Mouse (Mus musculus) left cerebral cortex, adult 2 months (tissue): ENCODE data around the gene Lrrc72. TPM values are rescaled to one million over a fixed set of nuclear protein-coding genes. Genes with fewer than 3 reads are reported as not detected.
A peak's percentile ranks its signal among the peaks of the same experiment; 100 is the strongest.

ENCODE experiments used
- DNase-seq, 2 experiments: peaks; one replicate each; pipeline ENCODE4 v3.0.0; 2021 to 2022; ENCODE audit warnings: low spot score in 2 of 2, mixed read lengths in 1 of 2; ENCODE audit errors: extremely low spot score in 1 of 2
- H3K27ac ChIP-seq: fragments of 200-600 bp; 2 replicates; pipeline ENCODE4 v1.8.1; 2022
- H3K4me3 ChIP-seq: fragments of 200-600 bp; 2 replicates; pipeline ENCODE4 v1.8.1; 2022
- CTCF ChIP-seq: fragments of 200-600 bp; IDR thresholded peaks from 2 replicates; pipeline ENCODE4 v1.8.1; 2022; ENCODE audit warnings: antibody characterized with exemption, mild to moderate bottlenecking, moderate library complexity
- intact Hi-C: fragments of 180-260 bp; cut with DNase I; formaldehyde crosslinking; loops from one replicate; pipeline ENCODE4 v1.15.1; 2025
- long read RNA-seq, 2 experiments: library from polyadenylated mRNA; stranded (forward); transcript quantifications; one replicate each; pipeline ENCODE4 v2.0.0; 2021; ENCODE audit warnings: borderline mapping rate in 2 of 2
- total RNA-seq, 2 experiments: library from RNA; stranded (reverse); gene quantifications; 2 replicates each; pipeline ENCODE4 v1.2.3; 2021

Lrrc72 gene
- not detected for total RNA-seq
- long read RNA-seq, experiment 1, result 0 reads
- long read RNA-seq, experiment 2, result 0 reads

DNA sequence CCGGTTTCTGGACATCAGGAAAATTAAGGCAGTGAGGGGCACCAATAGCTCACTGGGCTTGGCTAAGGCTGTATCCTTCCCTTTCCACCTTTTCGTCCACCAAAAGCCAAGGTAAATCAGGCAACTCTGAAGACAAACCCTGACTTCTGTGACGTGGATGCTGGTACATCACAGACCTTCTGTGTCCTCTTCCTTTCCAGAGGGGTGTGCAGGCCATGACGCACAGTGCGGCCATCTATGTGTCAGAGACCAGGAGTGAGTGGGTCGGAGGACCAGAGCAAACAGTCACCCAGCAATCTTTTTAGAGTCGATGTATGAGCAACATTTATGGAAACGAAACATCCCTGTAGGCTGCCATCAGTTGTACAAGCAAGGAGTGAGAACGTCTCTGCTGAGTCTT is at the start of gene Lrrc72:
Gene Lrrc72, minus strand, starts transcription at position 101 of the 400 bp plus-strand sequence.
- TF ChIP-seq CTCF, result no peak
- DNase-seq, result no peak
- Histone ChIP-seq H3K4me3 (no peak within 1 kb of the TSS), H3K27ac (no peak within 1 kb of the TSS)
- intact Hi-C loops, result no loop called here

GRCm38 (mm10) chr12:36302326-36302725 is 49.1 kb upstream of the Lrrc72 start:
- TF ChIP-seq CTCF, result no peak
- DNase-seq, result peak in 1 of 2 experiments; percentile 41
- peak overlapping the region; percentile 46 for H3K4me3 ChIP-seq
- intact Hi-C loops, result no loop called here
- peak overlapping the region; percentile 47; the same call in 1 of the 2 replicates for H3K27ac ChIP-seq

DNA sequence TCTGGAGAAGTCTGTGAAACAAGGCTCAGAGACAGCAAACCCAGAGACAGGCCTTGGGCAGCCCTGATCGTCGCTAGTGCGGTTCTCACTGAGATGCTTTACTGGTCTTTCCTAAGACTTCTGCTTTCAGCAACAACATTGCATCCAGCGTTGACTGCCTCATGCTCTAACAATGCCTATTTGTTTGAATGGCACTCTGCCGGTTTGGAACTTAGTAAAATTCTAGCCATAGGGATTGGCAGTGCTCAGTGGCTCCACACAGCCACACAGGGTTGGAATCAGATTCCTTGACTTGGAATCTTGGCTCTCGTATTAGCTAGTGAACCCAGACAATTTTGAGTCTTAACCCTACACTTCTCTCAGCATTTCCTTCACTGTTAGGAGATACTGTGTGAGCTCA is 38.1 kb upstream of the Lrrc72 start:
- intact Hi-C loops, result no loop called here
- TF ChIP-seq CTCF, result no peak
- Histone ChIP-seq H3K4me3 (no peak overlapping the region), H3K27ac (no peak overlapping the region)
- DNase-seq, result no peak

GRCm38 (mm10) chr12:36290465-36290864 is 37.3 kb upstream of the Lrrc72 start:
- DNase-seq, result no peak
- no peak overlapping the region for H3K27ac ChIP-seq
- intact Hi-C loops, result no loop called here
- H3K4me3 ChIP-seq, result no peak overlapping the region
- TF ChIP-seq CTCF, result no peak

GRCm38 (mm10) chr12:36289634-36290033 is 36.4 kb upstream of the Lrrc72 start:
- DNase-seq, result no peak
- intact Hi-C loops, result no loop called here
- no peak overlapping the region for H3K4me3 ChIP-seq
- TF ChIP-seq CTCF, result no peak
- no peak overlapping the region for H3K27ac ChIP-seq

- TF ChIP-seq CTCF, result no peak
- intact Hi-C loops, result no loop called here
Observed at GRCm38 (mm10) chr12:36274823-36275222, 21.6 kb upstream of the Lrrc72 start.

DNA sequence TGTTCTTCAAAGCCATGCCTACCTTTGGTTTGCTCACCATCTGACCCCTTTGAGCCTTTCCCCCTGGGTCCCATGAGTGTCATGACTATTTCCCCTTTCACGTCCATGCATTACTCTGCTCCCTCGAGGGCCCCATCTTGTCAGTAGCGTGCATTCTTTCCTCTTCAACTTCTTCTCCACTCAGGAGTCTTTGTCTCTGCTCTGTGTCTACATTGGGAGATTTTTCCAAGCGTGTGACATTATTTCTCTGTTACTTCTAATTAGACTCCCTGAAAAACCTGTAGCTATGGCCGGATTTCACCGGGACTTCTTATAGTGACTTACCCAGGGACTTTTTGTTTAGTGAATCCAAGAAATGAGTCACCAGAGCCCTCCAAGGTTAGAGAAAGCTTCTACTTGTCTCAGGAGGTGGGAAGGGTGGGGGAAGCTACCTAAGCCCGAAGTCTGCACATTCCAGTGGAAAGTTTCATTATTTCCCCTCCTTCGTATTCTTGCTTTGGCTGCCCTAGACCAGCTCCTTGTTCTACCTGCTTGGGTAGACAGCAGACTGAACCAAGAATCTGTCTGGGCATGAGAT is 14.6 kb upstream of the Lrrc72 start:
- DNase-seq, result no peak
- no peak for TF ChIP-seq CTCF
- intact Hi-C loops, result no loop called here
- no peak overlapping the region for H3K4me3 ChIP-seq
- no peak overlapping the region for H3K27ac ChIP-seq

More at GRCm38 (mm10) chr12:36274823-36275222, 21.6 kb upstream of the Lrrc72 start:
- Histone ChIP-seq H3K27ac (no peak overlapping the region), H3K4me3 (no peak overlapping the region)
- DNase-seq, result no peak

DNA sequence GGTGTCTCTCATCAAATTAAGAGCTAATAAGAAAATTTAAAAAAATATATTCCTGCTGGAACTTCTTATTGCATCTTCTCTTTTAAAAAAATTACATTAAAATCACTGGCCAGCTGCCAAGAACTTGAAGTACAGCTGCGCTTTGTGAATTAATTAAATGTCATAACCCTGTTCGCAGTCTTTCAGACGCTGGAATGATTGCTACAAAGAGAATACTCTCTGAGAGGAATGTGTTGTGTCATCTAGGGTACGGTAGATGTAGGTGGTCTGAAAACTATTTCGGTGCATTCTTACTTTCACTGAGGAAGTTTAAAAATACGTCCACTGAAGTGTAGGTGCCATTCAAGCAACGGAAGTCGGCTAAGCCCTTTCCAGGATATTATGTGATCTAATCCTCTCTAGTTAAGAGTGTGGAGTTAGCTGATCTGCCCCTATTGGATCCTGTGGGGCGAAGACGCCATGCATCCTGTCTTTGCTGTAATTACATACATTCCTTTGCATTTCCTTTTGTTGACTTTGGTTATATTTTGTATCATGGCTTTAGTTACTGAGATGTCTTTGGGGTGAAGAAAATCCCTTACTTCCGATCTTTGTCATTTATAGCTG is 9.0 kb upstream of the Lrrc72 start:
- TF ChIP-seq CTCF, result no peak
- intact Hi-C loops, result no loop called here
- Histone ChIP-seq H3K27ac (no peak overlapping the region), H3K4me3 (no peak overlapping the region)
- no peak for DNase-seq

GRCm38 (mm10) chr12:36255413-36255812 is 2.2 kb upstream of the Lrrc72 start:
- Histone ChIP-seq H3K27ac (no peak overlapping the region), H3K4me3 (no peak overlapping the region)
- intact Hi-C loops, result no loop called here
- no peak for DNase-seq
- TF ChIP-seq CTCF, result no peak

- no peak overlapping the region for H3K27ac ChIP-seq
- intact Hi-C loops, result no loop called here
- no peak for DNase-seq
- no peak overlapping the region for H3K4me3 ChIP-seq
- no peak for TF ChIP-seq CTCF
Observed at GRCm38 (mm10) chr12:36241171-36241570, 12.0 kb downstream of the Lrrc72 start.

DNA sequence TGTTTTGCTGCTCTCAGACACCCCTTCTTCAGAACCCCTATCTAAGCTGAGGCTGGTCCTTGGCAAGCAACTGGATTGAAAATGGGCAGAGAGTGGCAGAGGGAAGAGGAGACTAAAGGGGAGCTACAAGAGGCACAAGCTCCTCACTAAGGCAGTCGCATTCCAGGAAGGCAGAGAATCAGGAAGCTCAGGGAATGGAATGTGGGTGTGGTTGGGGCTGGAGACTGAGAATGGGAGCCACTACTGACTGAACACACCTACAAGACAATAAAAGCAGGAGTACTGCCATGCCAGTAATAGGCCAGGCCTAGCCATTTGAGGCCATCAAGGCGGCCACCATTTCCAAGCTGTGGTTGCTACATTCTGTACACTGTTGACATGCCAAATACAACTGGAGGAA is 21.8 kb downstream of the Lrrc72 start:
- intact Hi-C loops, result no loop called here
- TF ChIP-seq CTCF, result no peak
- Histone ChIP-seq H3K27ac (no peak overlapping the region), H3K4me3 (no peak overlapping the region)
- DNase-seq, result no peak

DNA sequence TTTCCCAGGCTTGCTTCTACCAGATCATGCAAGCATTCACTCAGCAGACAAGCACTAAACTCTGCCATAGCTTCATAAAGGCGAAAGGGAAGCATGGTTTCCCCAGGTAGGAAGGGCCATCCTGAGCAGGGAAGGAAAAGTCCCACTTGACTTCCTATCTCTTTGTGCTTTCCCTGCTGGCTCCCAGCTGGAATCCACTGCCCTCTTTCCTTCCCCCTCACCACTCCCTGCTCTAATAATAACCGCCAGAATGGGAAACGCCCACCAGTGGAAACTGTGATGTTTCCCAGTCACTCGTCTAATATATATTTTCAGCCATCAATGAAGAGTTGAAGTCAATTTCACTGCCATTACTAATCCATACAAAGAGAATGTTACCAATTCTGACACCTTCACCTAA is 28.8 kb downstream of the Lrrc72 start:
- DNase-seq, result no peak
- no peak overlapping the region for H3K4me3 ChIP-seq
- no peak for TF ChIP-seq CTCF
- intact Hi-C loops, result no loop called here
- H3K27ac ChIP-seq, result no peak overlapping the region

- intact Hi-C loops, result loop anchor here (2.0 to 10.0 kb wide), 4 partner anchors 104 to 1238 kb away; partner anchors contain the start of genes D630036H23Rik and Ispd
- no peak for DNase-seq
- Histone ChIP-seq H3K27ac (no peak overlapping the region), H3K4me3 (no peak overlapping the region)
- TF ChIP-seq CTCF, result no peak
Observed at GRCm38 (mm10) chr12:36216905-36217304, 36.3 kb downstream of the Lrrc72 start.
